Mouse (Mus musculus): ENCODE data around the gene Olfr322. TPM values are rescaled to one million over a fixed set of nuclear protein-coding genes. Genes with fewer than 3 reads are reported as not detected.

The Olfr322 gene
- total RNA-seq, 4 experiments from 2014 or later = not detected

Other genes starting within 250 kb of the Olfr322 start
- not detected for gene 1810065E05Rik, start 237.7 kb upstream of the Olfr322 start, total RNA-seq (2022)
- not detected for gene Gm12253, start 226.2 kb upstream of the Olfr322 start, total RNA-seq (2022)
- gene Lypd9, start 205.9 kb upstream of the Olfr322 start, total RNA-seq (2022) = not detected
- gene Olfr30, start 196.5 kb upstream of the Olfr322 start, total RNA-seq (2022) = not detected
- not detected for gene Olfr332, start 166.2 kb upstream of the Olfr322 start, total RNA-seq (2022)
- gene Olfr331, start 156.2 kb upstream of the Olfr322 start, total RNA-seq (2022) = not detected
- not detected for gene Olfr330, start 123.9 kb upstream of the Olfr322 start, total RNA-seq (2022)
- not detected for gene Olfr329-ps, start 112.4 kb upstream of the Olfr322 start, total RNA-seq (2022)
- gene Olfr328, start 103.1 kb upstream of the Olfr322 start, total RNA-seq (2022) = under 1 TPM in 3 of 4 experiments, not detected in 1; 0.14 to 0.25 (median 0.17) TPM
- gene Olfr224, start 88.2 kb upstream of the Olfr322 start, total RNA-seq (2022) = not detected
- not detected for gene Olfr325, start 81.1 kb upstream of the Olfr322 start, total RNA-seq (2022)
- gene Olfr324, start 63.7 kb upstream of the Olfr322 start, total RNA-seq (2022) = not detected
- not detected for gene 2210407C18Rik, start 42.7 kb upstream of the Olfr322 start, total RNA-seq (2022)
- gene Olfr323, start 28.3 kb upstream of the Olfr322 start, total RNA-seq (2022) = not detected
- gene Trim58, start 18.3 kb upstream of the Olfr322 start, total RNA-seq (2022) = not detected
- gene Olfr320, start 22.3 kb downstream of the Olfr322 start, total RNA-seq (2022) = not detected
- not detected for gene Olfr319, start 40.4 kb downstream of the Olfr322 start, total RNA-seq (2022)
- under 1 TPM in 3 of 4 experiments, not detected in 1; 0.09 to 0.13 (median 0.11) TPM for gene Olfr318, start 65.2 kb downstream of the Olfr322 start, total RNA-seq (2022)
- under 1 TPM in 2 of 4 experiments, not detected in 2; 0.35 to 0.44 TPM for gene Olfr317, start 80.4 kb downstream of the Olfr322 start, total RNA-seq (2022)
- gene Olfr316, start 94.0 kb downstream of the Olfr322 start, total RNA-seq (2022) = 1 to 10 TPM; 1.3 to 2.0 (median 1.7) TPM
- gene Olfr315, start 114.4 kb downstream of the Olfr322 start, total RNA-seq (2022) = not detected
- not detected for gene Olfr314, start 124.2 kb downstream of the Olfr322 start, total RNA-seq (2022)
- gene Fam183b, start 143.2 kb downstream of the Olfr322 start, total RNA-seq (2022) = 1 to 10 TPM; 1.1 to 3.5 (median 1.6) TPM
- not detected for gene Olfr313, start 156.2 kb downstream of the Olfr322 start, total RNA-seq (2022)
- not detected for gene Olfr312, start 170.5 kb downstream of the Olfr322 start, total RNA-seq (2022)
- not detected for gene Olfr311, start 180.5 kb downstream of the Olfr322 start, total RNA-seq (2022)
- gene Gm12258, start 188.4 kb downstream of the Olfr322 start, total RNA-seq (2022) = 10 to 100 TPM; 15.6 to 19.3 (median 17.8) TPM
- 10 to 100 TPM in 3 of 4 experiments, 1 to 10 TPM in 1; 7.3 to 14.5 (median 12.3) TPM for gene 2810021J22Rik, start 208.4 kb downstream of the Olfr322 start, total RNA-seq (2022)
- gene Zfp39, start 245.4 kb downstream of the Olfr322 start, total RNA-seq (2022) = 10 to 100 TPM in 3 of 4 experiments, 1 to 10 TPM in 1; 9.1 to 11.6 (median 10.4) TPM

Data from left cerebral cortex, adult 8-10 months (tissue).